Mouse (Mus musculus): ENCODE results near the gene Mtss1l. TPM values are rescaled to one million over a fixed set of nuclear protein-coding genes. Genes with fewer than 3 reads are reported as not detected.
A peak's percentile ranks its signal among the peaks of the same experiment; 100 is the strongest.

The Mtss1l gene
- polyA plus RNA-seq, 2 experiments = 19.1 to 78.7 TPM

GRCm38 (mm10) chr8:110705391-110706287 is 15.6 kb upstream of the Mtss1l start:
- Histone ChIP-seq H3K27ac (replicated peaks; ENCODE audit: low read depth, low read length) (0 out of 2 replicates have a peak overlapping the region, but pooled peaks have one; percentile 16), H3K36me3 (ENCODE audit: control insufficient read depth, insufficient read depth, low read length) (0 out of 2 replicates have a peak, but pooled peaks cover 3% of the 10 kb centered on the region), H3K4me2 (replicated peaks; ENCODE audit: low read depth, low read length, severe bottlenecking) (no peak overlapping the region), H3K9me3 (ENCODE audit: control insufficient read depth, low read length) (no peaks in the 10 kb centered on the region), H3K27me3 (ENCODE audit: control insufficient read depth, insufficient read depth, low read length) (no peaks in the 10 kb centered on the region), H3K4me1 (ENCODE audit: control insufficient read depth, insufficient read depth, low read length) (peaks cover 45% of the 10 kb centered on the region), H3K9ac (ENCODE audit: low read depth, low read length, severe bottlenecking) (no peak overlapping the region), H3K4me3 (replicated peaks; ENCODE audit: low read length) (no peak overlapping the region)
- DNase-seq (ENCODE audit: low spot score) (no peak), ATAC-seq (ENCODE audit: low FRiP score, low read depth) (peak; percentile 42; the same call in 1 of the 2 replicates)
- WGBS = 50% methylated on average over 14 of the region's 14 CpGs
- no peak for TF ChIP-seq POLR2A (IDR thresholded peaks at IDR 0.05; ENCODE audit: borderline replicate concordance, extremely low read depth, insufficient read depth, insufficient read length)

- Histone ChIP-seq H3K27me3 (ENCODE audit: control insufficient read depth, insufficient read depth, low read length) (no peaks in the 10 kb centered on the region), H3K9ac (ENCODE audit: low read depth, low read length, severe bottlenecking) (no peak overlapping the region), H3K36me3 (ENCODE audit: control insufficient read depth, insufficient read depth, low read length) (peaks cover 10% of the 10 kb centered on the region; the same call in 1 of the 2 replicates), H3K4me2 (replicated peaks; ENCODE audit: low read depth, low read length, severe bottlenecking) (no peak overlapping the region), H3K4me1 (ENCODE audit: control insufficient read depth, insufficient read depth, low read length) (peaks cover 45% of the 10 kb centered on the region), H3K4me3 (replicated peaks; ENCODE audit: low read length) (no peak overlapping the region), H3K27ac (replicated peaks; ENCODE audit: low read depth, low read length) (no peak overlapping the region), H3K9me3 (ENCODE audit: control insufficient read depth, low read length) (no peaks in the 10 kb centered on the region)
- DNase-seq (ENCODE audit: low spot score) (no peak), ATAC-seq (ENCODE audit: low FRiP score, low read depth) (no peak)
- TF ChIP-seq POLR2A (IDR thresholded peaks at IDR 0.05; ENCODE audit: borderline replicate concordance, extremely low read depth, insufficient read depth, insufficient read length) = no peak
- 91% methylated on average over 3 of the region's 3 CpGs for WGBS
These were observed 14.9 kb upstream of the Mtss1l start for GRCm38 (mm10) chr8:110706288-110706870.

GRCm38 (mm10) chr8:110708429-110708828 is 12.8 kb upstream of the Mtss1l start:
- whole genome bisulfite sequencing = 83% methylated on average over 11 of the region's 11 CpGs
- Histone ChIP-seq H3K36me3 (ENCODE audit: control insufficient read depth, insufficient read depth, low read length) (peaks cover 20% of the 10 kb centered on the region; the same call in 1 of the 2 replicates), H3K9me3 (ENCODE audit: control insufficient read depth, low read length) (no peaks in the 10 kb centered on the region), H3K4me2 (replicated peaks; ENCODE audit: low read depth, low read length, severe bottlenecking) (no peak overlapping the region), H3K4me3 (replicated peaks; ENCODE audit: low read length) (no peak overlapping the region), H3K27ac (replicated peaks; ENCODE audit: low read depth, low read length) (no peak overlapping the region), H3K9ac (ENCODE audit: low read depth, low read length, severe bottlenecking) (no peak overlapping the region), H3K27me3 (ENCODE audit: control insufficient read depth, insufficient read depth, low read length) (no peaks in the 10 kb centered on the region), H3K4me1 (ENCODE audit: control insufficient read depth, insufficient read depth, low read length) (peaks cover 29% of the 10 kb centered on the region)
- TF ChIP-seq POLR2A (IDR thresholded peaks at IDR 0.05; ENCODE audit: borderline replicate concordance, extremely low read depth, insufficient read depth, insufficient read length) = no peak
- ATAC-seq (ENCODE audit: low FRiP score, low read depth) = no peak
- DNase-seq (ENCODE audit: low spot score) = no peak

GRCm38 (mm10) chr8:110710593-110710992 is 10.7 kb upstream of the Mtss1l start:
- Histone ChIP-seq H3K4me3 (replicated peaks; ENCODE audit: low read length) (no peak overlapping the region), H3K9ac (ENCODE audit: low read depth, low read length, severe bottlenecking) (0 out of 2 replicates have a peak overlapping the region, but pooled peaks have one; percentile 16), H3K36me3 (ENCODE audit: control insufficient read depth, insufficient read depth, low read length) (peaks cover 26% of the 10 kb centered on the region), H3K4me2 (replicated peaks; ENCODE audit: low read depth, low read length, severe bottlenecking) (no peak overlapping the region), H3K9me3 (ENCODE audit: control insufficient read depth, low read length) (no peaks in the 10 kb centered on the region), H3K27me3 (ENCODE audit: control insufficient read depth, insufficient read depth, low read length) (no peaks in the 10 kb centered on the region), H3K4me1 (ENCODE audit: control insufficient read depth, insufficient read depth, low read length) (peaks cover 17% of the 10 kb centered on the region; the same call in 1 of the 2 replicates), H3K27ac (replicated peaks; ENCODE audit: low read depth, low read length) (peak overlapping the region; percentile 58; the same call in 1 of the 2 replicates)
- DNase-seq (ENCODE audit: low spot score) = no peak
- WGBS = 60% methylated on average over 3 of the region's 3 CpGs
- ATAC-seq (ENCODE audit: low FRiP score, low read depth) = no peak
- TF ChIP-seq POLR2A (IDR thresholded peaks at IDR 0.05; ENCODE audit: borderline replicate concordance, extremely low read depth, insufficient read depth, insufficient read length) = no peak

GRCm38 (mm10) chr8:110711271-110711934 is 9.9 kb upstream of the Mtss1l start:
- H3K4me1 ChIP-seq (ENCODE audit: control insufficient read depth, insufficient read depth, low read length) = peaks cover 20% of the 10 kb centered on the region
- peaks cover 26% of the 10 kb centered on the region for H3K36me3 ChIP-seq (ENCODE audit: control insufficient read depth, insufficient read depth, low read length)
- H3K9ac ChIP-seq (ENCODE audit: low read depth, low read length, severe bottlenecking) = 0 out of 2 replicates have a peak overlapping the region, but pooled peaks have one; percentile 16
- H3K27ac ChIP-seq (replicated peaks; ENCODE audit: low read depth, low read length) = peak overlapping the region; percentile 58; the same call in 1 of the 2 replicates
- no peak for DNase-seq (ENCODE audit: low spot score)
- no peak overlapping the region for H3K4me3 ChIP-seq (replicated peaks; ENCODE audit: low read length)
- WGBS = 64% methylated on average over 13 of the region's 13 CpGs
- no peaks in the 10 kb centered on the region for H3K9me3 ChIP-seq (ENCODE audit: control insufficient read depth, low read length)
- TF ChIP-seq POLR2A (IDR thresholded peaks at IDR 0.05; ENCODE audit: borderline replicate concordance, extremely low read depth, insufficient read depth, insufficient read length) = no peak
- H3K4me2 ChIP-seq (replicated peaks; ENCODE audit: low read depth, low read length, severe bottlenecking) = no peak overlapping the region
- ATAC-seq (ENCODE audit: low FRiP score, low read depth) = no peak
- no peaks in the 10 kb centered on the region for H3K27me3 ChIP-seq (ENCODE audit: control insufficient read depth, insufficient read depth, low read length)
